Mouse (Mus musculus) spleen, adult 2 months (tissue): ENCODE results near the gene Ick.

ENCODE experiments used
- CTCF ChIP-seq: fragments of 200-500 bp; IDR thresholded peaks from 2 replicates; pipeline ENCODE4 v1.5.1; 2011; ENCODE audit warnings: mild to moderate bottlenecking, inconsistent platforms; ENCODE audit not compliant: insufficient read depth, insufficient read length, insufficient replicate concordance; ENCODE audit errors: extremely low read depth
- POLR2A ChIP-seq: fragments of 200-500 bp; IDR thresholded peaks from 2 replicates; pipeline ENCODE4 v1.6.1; 2011; ENCODE audit warnings: low read depth, low read length, inconsistent platforms

GRCm38 (mm10) chr9:78070496-78070895, 38.5 kb upstream of the Ick start:
- no peak for TF ChIP-seq CTCF
- TF ChIP-seq POLR2A, result no peak
